Mouse (Mus musculus) olfactory bulb, adult 2 months (tissue): ENCODE measurements around the gene 6430548M08Rik.

ENCODE experiments used
- CTCF ChIP-seq: fragments of 200-500 bp; IDR thresholded peaks from 2 replicates; pipeline ENCODE4 v1.5.1; 2012; ENCODE audit warnings: low read depth, mild to moderate bottlenecking, low read length, moderate library complexity; ENCODE audit not compliant: insufficient read depth
- POLR2A ChIP-seq: fragments of 200-500 bp; IDR thresholded peaks from 2 replicates; pipeline ENCODE4 v1.6.1; 2012; ENCODE audit warnings: mild to moderate bottlenecking, low read depth, low read length, moderate library complexity; ENCODE audit not compliant: insufficient read depth

GRCm38 (mm10) chr8:120177318-120178123, 63.6 kb downstream of the 6430548M08Rik start, which contains the start of gene Fam92b:
- no peak for TF ChIP-seq CTCF
- no peak for TF ChIP-seq POLR2A
